Mouse (Mus musculus) limb, embryonic 10.5 days (tissue): ENCODE measurements at regions not wholly inside any gene's neighbourhood (a gene's known extent, or its start where the extent isn't known, plus 50 kb on each side); places are given as distances from the start of the nearest gene placed in this dataset.

Experiments
- DNase-seq: peaks from one replicate; pipeline ENCODE4 v3.0.0-alpha.2; 2017; ENCODE audit warnings: low spot score
- H3K27ac ChIP-seq: fragments of 300-500 bp; sonication (generic); 2 replicates; pipeline ENCODE4 v1.5.1; 2016; ENCODE audit warnings: mild to moderate bottlenecking
- H3K27me3 ChIP-seq: fragments of 300-500 bp; sonication (generic); 2 replicates; pipeline ENCODE4 v1.6.1; 2016; ENCODE audit warnings: low read depth, mild to moderate bottlenecking; ENCODE audit not compliant: poor library complexity, severe bottlenecking
- H3K36me3 ChIP-seq: fragments of 300-500 bp; sonication (generic); 2 replicates; pipeline ENCODE4 v1.6.1; 2016; ENCODE audit warnings: mild to moderate bottlenecking, moderate library complexity
- H3K4me1 ChIP-seq: fragments of 300-500 bp; sonication (generic); 2 replicates; pipeline ENCODE4 v1.6.1; 2016
- H3K4me3 ChIP-seq: fragments of 300-500 bp; sonication (generic); 2 replicates; pipeline ENCODE4 v1.5.1; 2016; ENCODE audit warnings: mild to moderate bottlenecking, moderate library complexity
- H3K9me3 ChIP-seq: fragments of 300-500 bp; sonication (generic); replicated peaks from 2 replicates; pipeline ENCODE4 v1.6.1; 2016; ENCODE audit warnings: mild to moderate bottlenecking
- WGBS: fragments of 180-500 bp; shearing (Covaris S2); methylation state at CpG from one replicate; pipeline ENCODE4 v1.1.7; 2016; 5-methylcytosine and 5-hydroxymethylcytosine counted together

GRCm38 (mm10) chr10:96735146-96735545, 118.3 kb downstream of the Btg1 start:
- H3K27ac ChIP-seq: no peak overlapping the region
- no peak overlapping the region for H3K4me3 ChIP-seq
- no peaks in the 10 kb centered on the region for H3K27me3 ChIP-seq
- no peaks in the 10 kb centered on the region for H3K9me3 ChIP-seq
- no peaks in the 10 kb centered on the region for H3K36me3 ChIP-seq
- 94% methylated on average over 11 of the region's 11 CpGs for WGBS
- 0 out of 2 replicates have a peak, but pooled peaks cover 4% of the 10 kb centered on the region for H3K4me1 ChIP-seq
- no peak for DNase-seq

GRCm38 (mm10) chr10:96735885-96736628, 119.3 kb downstream of the Btg1 start:
- Histone ChIP-seq H3K27me3 (no peaks in the 10 kb centered on the region), H3K27ac (no peak overlapping the region), H3K36me3 (no peaks in the 10 kb centered on the region), H3K4me1 (0 out of 2 replicates have a peak, but pooled peaks cover 4% of the 10 kb centered on the region), H3K4me3 (no peak overlapping the region), H3K9me3 (no peaks in the 10 kb centered on the region)
- DNase-seq: no peak
- WGBS: 90% methylated on average over 4 of the region's 4 CpGs

- H3K36me3 ChIP-seq: no peaks in the 10 kb centered on the region
- 0 out of 2 replicates have a peak, but pooled peaks cover 4% of the 10 kb centered on the region for H3K4me1 ChIP-seq
- H3K4me3 ChIP-seq: no peak overlapping the region
- no peak for DNase-seq
- H3K27me3 ChIP-seq: no peaks in the 10 kb centered on the region
- 91% methylated on average over 6 of the region's 6 CpGs for WGBS
- no peaks in the 10 kb centered on the region for H3K9me3 ChIP-seq
- no peak overlapping the region for H3K27ac ChIP-seq
Observed at GRCm38 (mm10) chr10:96737972-96738371, 121.2 kb downstream of the Btg1 start.

GRCm38 (mm10) chr10:96738606-96739005, 121.8 kb downstream of the Btg1 start:
- 93% methylated on average over 5 of the region's 5 CpGs for WGBS
- H3K4me1 ChIP-seq: peaks cover 4% of the 10 kb centered on the region; the same call in 1 of the 2 replicates
- no peak for DNase-seq
- no peak overlapping the region for H3K4me3 ChIP-seq
- H3K9me3 ChIP-seq: no peaks in the 10 kb centered on the region
- H3K36me3 ChIP-seq: no peaks in the 10 kb centered on the region
- no peak overlapping the region for H3K27ac ChIP-seq
- H3K27me3 ChIP-seq: no peaks in the 10 kb centered on the region

GRCm38 (mm10) chr10:96744167-96744777, 127.5 kb downstream of the Btg1 start:
- no peak overlapping the region for H3K4me3 ChIP-seq
- H3K9me3 ChIP-seq: no peaks in the 10 kb centered on the region
- no peaks in the 10 kb centered on the region for H3K27me3 ChIP-seq
- DNase-seq: no peak
- peaks cover 19% of the 10 kb centered on the region; the same call in 1 of the 2 replicates for H3K4me1 ChIP-seq
- peak overlapping the region; percentile 38; the same call in 1 of the 2 replicates for H3K27ac ChIP-seq
- no peaks in the 10 kb centered on the region for H3K36me3 ChIP-seq
- WGBS: 36% methylated on average over 11 of the region's 11 CpGs

GRCm38 (mm10) chr10:96747015-96747663, 130.3 kb downstream of the Btg1 start:
- DNase-seq: no peak
- Histone ChIP-seq H3K36me3 (no peaks in the 10 kb centered on the region), H3K4me1 (peaks cover 35% of the 10 kb centered on the region), H3K9me3 (no peaks in the 10 kb centered on the region), H3K27ac (no peak overlapping the region), H3K4me3 (no peak overlapping the region), H3K27me3 (no peaks in the 10 kb centered on the region)
- WGBS: 93% methylated on average over 9 of the region's 9 CpGs

GRCm38 (mm10) chr10:96750861-96751260, 134.1 kb downstream of the Btg1 start:
- DNase-seq: no peak
- 61% methylated on average over 5 of the region's 5 CpGs for WGBS
- H3K4me1 ChIP-seq: peaks cover 19% of the 10 kb centered on the region
- H3K27me3 ChIP-seq: no peaks in the 10 kb centered on the region
- no peaks in the 10 kb centered on the region for H3K36me3 ChIP-seq
- no peaks in the 10 kb centered on the region for H3K9me3 ChIP-seq
- H3K4me3 ChIP-seq: no peak overlapping the region
- no peak overlapping the region for H3K27ac ChIP-seq

- H3K27me3 ChIP-seq: no peaks in the 10 kb centered on the region
- DNase-seq: peak; percentile 60
- H3K4me1 ChIP-seq: peaks cover 19% of the 10 kb centered on the region
- H3K9me3 ChIP-seq: no peaks in the 10 kb centered on the region
- peak overlapping the region; percentile 33 for H3K4me3 ChIP-seq
- H3K36me3 ChIP-seq: no peaks in the 10 kb centered on the region
- H3K27ac ChIP-seq: peak overlapping the region; percentile 72; the same call in 1 of the 2 replicates
- WGBS: 21% methylated on average over 12 of the region's 12 CpGs
Observed at GRCm38 (mm10) chr10:96751580-96752264, 134.9 kb downstream of the Btg1 start.

GRCm38 (mm10) chr10:96752531-96752930, 135.7 kb downstream of the Btg1 start:
- DNase-seq: no peak
- no peaks in the 10 kb centered on the region for H3K36me3 ChIP-seq
- H3K9me3 ChIP-seq: no peaks in the 10 kb centered on the region
- H3K27ac ChIP-seq: no peak overlapping the region
- 95% methylated on average over 5 of the region's 5 CpGs for WGBS
- peaks cover 19% of the 10 kb centered on the region for H3K4me1 ChIP-seq
- H3K27me3 ChIP-seq: no peaks in the 10 kb centered on the region
- no peak overlapping the region for H3K4me3 ChIP-seq

- Histone ChIP-seq H3K27ac (peak overlapping the region; percentile 54; the same call in 1 of the 2 replicates), H3K36me3 (no peaks in the 10 kb centered on the region), H3K4me1 (peaks cover 19% of the 10 kb centered on the region), H3K9me3 (no peaks in the 10 kb centered on the region), H3K27me3 (no peaks in the 10 kb centered on the region), H3K4me3 (no peak overlapping the region)
- WGBS: 70% methylated on average over 1 of the region's 1 CpGs
- DNase-seq: no peak
Observed at GRCm38 (mm10) chr10:96753521-96753920, 136.7 kb downstream of the Btg1 start.

- no peaks in the 10 kb centered on the region for H3K27me3 ChIP-seq
- no peak overlapping the region for H3K4me3 ChIP-seq
- no peaks in the 10 kb centered on the region for H3K9me3 ChIP-seq
- WGBS: 83% methylated on average over 8 of the region's 8 CpGs
- no peak overlapping the region; the same call in 1 of the 2 replicates for H3K27ac ChIP-seq
- H3K36me3 ChIP-seq: no peaks in the 10 kb centered on the region
- DNase-seq: no peak
- peaks cover 17% of the 10 kb centered on the region for H3K4me1 ChIP-seq
Observed at GRCm38 (mm10) chr10:96755674-96756073, 138.9 kb downstream of the Btg1 start.

GRCm38 (mm10) chr10:96756355-96757084, 139.7 kb downstream of the Btg1 start:
- H3K27ac ChIP-seq: no peak overlapping the region
- H3K36me3 ChIP-seq: no peaks in the 10 kb centered on the region
- H3K9me3 ChIP-seq: no peaks in the 10 kb centered on the region
- no peak overlapping the region for H3K4me3 ChIP-seq
- WGBS: 60% methylated on average over 5 of the region's 5 CpGs
- no peaks in the 10 kb centered on the region for H3K27me3 ChIP-seq
- no peak for DNase-seq
- peaks cover 8% of the 10 kb centered on the region for H3K4me1 ChIP-seq
